Mouse (Mus musculus) megakaryocyte progenitor cell, adult 5-6 weeks (primary cell): Measurements from ENCODE around the gene Usp6nl. TPM values are rescaled to one million over a fixed set of nuclear protein-coding genes. Genes with fewer than 3 reads are reported as not detected.

Experiments used
- ATAC-seq: replicated peaks from 2 replicates; pipeline ENCODE4 v1.8.0; 2016; ENCODE audit warnings: mild to moderate bottlenecking, moderate TSS enrichment, inconsistent platforms; ENCODE audit not compliant: poor library complexity
- total RNA-seq, 2 experiments: library from RNA; stranded (forward) in 1 of 2; stranded (reverse) in 1 of 2; fragments of 157-497, 149-512 nt in 1 of 2; fragments of 200-1000 nt in 1 of 2; gene quantifications; 2 replicates each; pipeline versions ENCODE4 v1.2.3 to v1.2.4; 2015 to 2017

Usp6nl gene
- total RNA-seq, 2 experiments from 2014 or later: 7.0 to 19.2 TPM

- no peak for ATAC-seq
Measured at GRCm38 (mm10) chr2:6462306-6462705, 139.8 kb downstream of the Usp6nl start.

GRCm38 (mm10) chr2:6463772-6464661, 141.6 kb downstream of the Usp6nl start:
- ATAC-seq: no peak

- ATAC-seq: no peak
Measured at GRCm38 (mm10) chr2:6466396-6466795, 143.9 kb downstream of the Usp6nl start.

GRCm38 (mm10) chr2:6467318-6467717, 144.9 kb downstream of the Usp6nl start:
- ATAC-seq: no peak

GRCm38 (mm10) chr2:6469164-6469563, 146.7 kb downstream of the Usp6nl start:
- peak; percentile 86 for ATAC-seq

GRCm38 (mm10) chr2:6471110-6471611, 148.7 kb downstream of the Usp6nl start:
- ATAC-seq: peak; percentile 55

GRCm38 (mm10) chr2:6473829-6474228, 151.4 kb downstream of the Usp6nl start:
- peak; percentile 40 for ATAC-seq

GRCm38 (mm10) chr2:6477884-6478283, 155.4 kb downstream of the Usp6nl start:
- no peak for ATAC-seq

- peak; percentile 83 for ATAC-seq
Measured at GRCm38 (mm10) chr2:6478361-6478965, 156.0 kb downstream of the Usp6nl start.

GRCm38 (mm10) chr2:6478966-6479391, 156.5 kb downstream of the Usp6nl start:
- ATAC-seq: peak; percentile 29

GRCm38 (mm10) chr2:6479620-6480019, 157.2 kb downstream of the Usp6nl start:
- no peak for ATAC-seq

- ATAC-seq: no peak
Measured at GRCm38 (mm10) chr2:6481966-6482365, 159.5 kb downstream of the Usp6nl start.

- no peak for ATAC-seq
Measured at GRCm38 (mm10) chr2:6482411-6482810, 159.9 kb downstream of the Usp6nl start.

- peak; percentile 28 for ATAC-seq
Measured at GRCm38 (mm10) chr2:6483081-6483992, 160.9 kb downstream of the Usp6nl start.

- ATAC-seq: no peak
Measured at GRCm38 (mm10) chr2:6484179-6484578, 161.7 kb downstream of the Usp6nl start.

- no peak for ATAC-seq
Measured at GRCm38 (mm10) chr2:6487566-6488488, 165.4 kb downstream of the Usp6nl start.

- no peak for ATAC-seq
Measured at GRCm38 (mm10) chr2:6488489-6489056, 166.1 kb downstream of the Usp6nl start.

- ATAC-seq: no peak
Measured at GRCm38 (mm10) chr2:6490076-6490475, 167.6 kb downstream of the Usp6nl start.

- 0 out of 2 replicates have a peak, but pooled peaks have one; percentile 36 for ATAC-seq
Measured at GRCm38 (mm10) chr2:6490870-6491269, 168.4 kb downstream of the Usp6nl start.
